Mouse (Mus musculus) midbrain, embryonic 14.5 days (tissue): ENCODE results near the gene Bbs2. TPM values are rescaled to one million over a fixed set of nuclear protein-coding genes. Genes with fewer than 3 reads are reported as not detected.
"Not testable (repeated sequence)": the region's sequence is repeated elsewhere in the genome, so short reads cannot be mapped to it uniquely, and the experiment has no call there.

Source experiments
- ATAC-seq: fragments of 200-750 bp; cut with Nextera tagmentation; 2 replicates; pipeline ENCODE4 v1.8.0; 2017; ENCODE audit warnings: moderate number of reproducible peaks, moderate library complexity; ENCODE audit not compliant: low FRiP score, low TSS enrichment
- DNase-seq: peaks from one replicate; pipeline ENCODE4 v3.0.0-alpha.2; 2015
- H3K27ac ChIP-seq: fragments of 300-500 bp; sonication (generic); replicated peaks from 2 replicates; pipeline ENCODE4 v1.5.1; 2014; ENCODE audit warnings: mild to moderate bottlenecking, low read depth, low read length, moderate library complexity
- H3K27me3 ChIP-seq: fragments of 300-500 bp; sonication (generic); 2 replicates; pipeline ENCODE4 v1.6.1; 2014; ENCODE audit warnings: low read length, control low read depth, mixed read lengths; ENCODE audit not compliant: control insufficient read depth, insufficient read depth
- H3K36me3 ChIP-seq: fragments of 300-500 bp; sonication (generic); 2 replicates; pipeline ENCODE4 v1.6.1; 2014; ENCODE audit warnings: low read length, control low read depth; ENCODE audit not compliant: control insufficient read depth, insufficient read depth
- H3K4me1 ChIP-seq: fragments of 300-500 bp; sonication (generic); 2 replicates; pipeline ENCODE4 v1.6.1; 2014; ENCODE audit warnings: mild to moderate bottlenecking, antibody characterized with exemption, low read length, control low read depth; ENCODE audit not compliant: control insufficient read depth, insufficient read depth
- H3K4me2 ChIP-seq: fragments of 300-500 bp; sonication (generic); 2 replicates; pipeline ENCODE4 v1.6.1; 2014; ENCODE audit warnings: mild to moderate bottlenecking, low read length, moderate library complexity
- H3K4me3 ChIP-seq: fragments of 300-500 bp; sonication (generic); replicated peaks from 2 replicates; pipeline ENCODE4 v1.5.1; 2014; ENCODE audit warnings: low read depth, low read length
- H3K9ac ChIP-seq: fragments of 300-500 bp; sonication (generic); replicated peaks from 2 replicates; pipeline ENCODE4 v1.6.1; 2014; ENCODE audit warnings: mild to moderate bottlenecking, low read length, moderate library complexity
- H3K9me3 ChIP-seq: fragments of 300-500 bp; sonication (generic); 2 replicates; pipeline ENCODE4 v1.6.1; 2016; ENCODE audit warnings: low read length, control low read depth, mixed read lengths; ENCODE audit not compliant: control insufficient read depth
- WGBS: fragments of 180-500 bp; shearing (Covaris S2); extraction: QIAGEN DNeasy Blood & Tissue Kit; methylation state at CpG from one replicate; pipeline ENCODE4 v1.1.7; 2014; 5-methylcytosine and 5-hydroxymethylcytosine counted together
- polyA plus RNA-seq: library from polyadenylated mRNA; unstranded; fragments of >200 nt; fragmentation: Nextera tagmentation; extraction: Ambion mirVana; gene quantifications from 2 replicates; pipeline ENCODE4 v1.2.1, GENCODE M21; 2014

Gene Bbs2
- polyA plus RNA-seq, 1 experiment from 2014 or later, result 24.3 TPM

DNA sequence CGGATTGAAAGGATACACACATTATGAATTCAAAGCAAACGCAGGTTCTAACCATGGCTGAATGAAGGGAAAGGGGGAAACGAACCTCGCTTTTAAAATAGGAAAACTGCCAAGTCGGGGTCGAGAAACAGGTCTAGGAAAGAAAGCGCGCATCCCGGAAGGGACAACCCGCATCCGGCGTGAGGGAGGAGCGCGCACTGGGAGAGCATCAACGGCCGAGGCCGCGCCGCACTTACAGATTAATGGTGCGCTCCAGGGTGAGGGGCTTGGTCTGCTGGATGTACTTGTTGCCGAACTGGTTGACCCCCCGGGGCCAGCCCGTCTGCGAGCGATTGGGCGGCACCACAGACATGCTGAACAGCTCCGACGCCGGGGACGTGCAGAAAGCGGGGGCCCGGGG is 62.2 kb downstream of the Bbs2 start:
- H3K4me1 ChIP-seq, result peaks cover 22% of the 10 kb centered on the region
- H3K4me2 ChIP-seq, result peak overlapping the region; percentile 94
- ATAC-seq, result peak; percentile 87
- peak overlapping the region; percentile 76 for H3K27ac ChIP-seq
- H3K4me3 ChIP-seq, result peak overlapping the region; percentile 84
- DNase-seq, result peak; percentile 86
- H3K9me3 ChIP-seq, H3K27me3 ChIP-seq, H3K36me3 ChIP-seq: not testable (repeated sequence)
- under 1% methylated on average over 21 of the region's 32 CpGs for WGBS
- peak overlapping the region; percentile 64 for H3K9ac ChIP-seq

DNA sequence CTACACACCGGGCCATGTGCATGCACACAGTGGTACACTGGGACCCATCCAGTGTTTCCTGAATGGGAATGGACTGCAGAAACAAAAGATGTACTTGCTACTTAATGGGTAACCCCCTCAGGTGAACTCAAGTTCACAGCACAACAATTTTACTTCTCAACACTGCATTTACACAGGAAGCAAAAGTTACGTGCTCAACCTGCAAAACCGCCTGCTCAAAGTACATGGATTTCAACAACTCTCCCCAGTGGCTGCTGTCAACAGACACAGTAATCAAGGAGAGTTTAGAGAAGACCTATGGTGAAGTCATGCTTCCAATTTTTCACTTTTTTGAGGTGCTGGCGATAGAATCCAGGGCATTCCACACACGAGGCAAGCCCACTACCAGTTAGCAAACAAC is 63.5 kb downstream of the Bbs2 start:
- Histone ChIP-seq H3K4me2 (peak overlapping the region; percentile 94), H3K9me3 (no peaks in the 10 kb centered on the region), H3K27me3 (no peaks in the 10 kb centered on the region), H3K27ac (no peak overlapping the region), H3K9ac (peak overlapping the region; percentile 12; the same call in 1 of the 2 replicates), H3K36me3 (peaks cover 15% of the 10 kb centered on the region), H3K4me1 (peaks cover 22% of the 10 kb centered on the region), H3K4me3 (peak overlapping the region; percentile 84)
- 65% methylated on average over 5 of the region's 5 CpGs for WGBS
- ATAC-seq, result no peak
- no peak for DNase-seq

DNA sequence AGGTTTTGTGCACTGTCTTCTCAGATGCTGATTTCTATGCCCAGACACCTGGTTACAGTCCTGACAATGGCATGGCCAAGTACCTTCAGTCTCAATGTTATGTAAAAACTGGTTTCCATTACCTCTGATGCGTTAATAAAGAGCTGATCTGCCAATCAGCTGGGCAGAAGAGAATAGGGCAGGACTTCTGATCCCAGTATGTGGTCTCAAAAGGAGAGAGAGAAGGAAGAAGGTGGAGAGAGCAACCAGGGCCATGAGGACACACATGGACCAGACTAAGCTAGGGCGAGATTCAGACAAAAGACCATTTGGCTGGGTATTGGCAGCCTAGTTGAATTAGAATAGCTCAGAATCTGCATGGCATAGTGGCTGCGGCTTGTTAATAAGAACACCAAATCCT is 65.1 kb downstream of the Bbs2 start:
- peaks cover 27% of the 10 kb centered on the region for H3K36me3 ChIP-seq
- peaks cover 22% of the 10 kb centered on the region for H3K4me1 ChIP-seq
- H3K27me3 ChIP-seq, result no peaks in the 10 kb centered on the region
- 42% methylated on average over 3 of the region's 3 CpGs for WGBS
- H3K4me2 ChIP-seq, result no peak overlapping the region
- DNase-seq (no peak), ATAC-seq (no peak)
- no peak overlapping the region for H3K27ac ChIP-seq
- no peak overlapping the region for H3K4me3 ChIP-seq
- no peaks in the 10 kb centered on the region for H3K9me3 ChIP-seq
- no peak overlapping the region; the same call in 1 of the 2 replicates for H3K9ac ChIP-seq

DNA sequence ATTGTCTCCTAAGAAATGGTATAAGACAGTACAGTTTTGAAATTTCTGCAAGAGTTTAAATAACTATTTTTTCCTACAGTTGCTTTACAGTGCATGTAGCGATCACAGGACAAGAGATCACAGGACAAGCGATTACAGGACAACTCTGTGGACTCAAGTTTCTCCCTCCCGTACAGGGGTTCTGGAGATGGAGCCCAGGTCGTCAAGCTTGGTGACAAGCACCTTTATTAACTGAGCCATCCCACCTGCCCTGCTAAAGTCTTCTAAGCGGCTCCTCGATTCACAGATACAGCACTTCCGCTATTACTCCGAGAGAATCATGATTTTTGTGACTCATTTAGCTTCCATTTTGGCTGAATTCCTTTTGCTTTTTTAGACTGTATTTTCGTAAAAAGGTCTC is 69.0 kb downstream of the Bbs2 start:
- Histone ChIP-seq H3K4me3 (no peak overlapping the region), H3K36me3 (peaks cover 62% of the 10 kb centered on the region)
- WGBS, result 95% methylated on average over 9 of the region's 9 CpGs

DNA sequence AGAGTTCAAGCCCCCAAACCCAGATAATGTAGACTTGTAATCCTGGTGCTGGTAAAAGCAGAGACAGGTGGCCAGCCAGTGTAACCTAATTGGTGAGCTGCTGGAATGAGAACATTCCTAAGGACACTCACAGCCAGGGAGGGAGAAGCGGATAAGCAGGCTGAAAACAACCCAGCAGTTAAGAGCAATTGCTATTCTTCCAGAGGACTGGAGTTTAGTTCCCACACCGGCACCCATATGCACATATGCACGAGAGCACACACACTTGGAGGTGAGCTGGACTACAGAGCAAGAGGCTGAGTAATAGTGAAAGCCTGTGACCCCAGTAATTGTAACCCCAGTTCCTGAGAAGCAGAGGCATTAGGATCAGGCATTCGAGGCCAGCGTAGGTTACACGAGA is 74.8 kb downstream of the Bbs2 start:
- H3K27ac ChIP-seq, result no peak overlapping the region
- H3K36me3 ChIP-seq, result peaks cover 82% of the 10 kb centered on the region
- H3K4me2 ChIP-seq, result no peak overlapping the region
- DNase-seq, result no peak
- 96% methylated on average over 6 of the region's 6 CpGs for WGBS
- no peak overlapping the region for H3K4me3 ChIP-seq
- H3K9ac ChIP-seq, result no peak overlapping the region
- H3K4me1 ChIP-seq, result no peaks in the 10 kb centered on the region
- no peak for ATAC-seq
- H3K9me3 ChIP-seq, result no peaks in the 10 kb centered on the region
- no peaks in the 10 kb centered on the region for H3K27me3 ChIP-seq

More for the DNA sequence above, 69.0 kb downstream of the Bbs2 start:
- Histone ChIP-seq H3K27ac (no peak overlapping the region), H3K27me3 (no peaks in the 10 kb centered on the region), H3K9ac (no peak overlapping the region), H3K9me3 (no peaks in the 10 kb centered on the region), H3K4me1 (peaks cover 9% of the 10 kb centered on the region), H3K4me2 (no peak overlapping the region)
- DNase-seq (no peak), ATAC-seq (no peak)

Other genes with a start within 250 kb of the Bbs2 start
- gene Amfr, start 86.1 kb downstream of the Bbs2 start, polyA plus RNA-seq, result 65.0 and 81.6 TPM in 2 replicates
- 99.1 and 120 TPM in 2 replicates for gene Nudt21, start 61.9 kb downstream of the Bbs2 start, polyA plus RNA-seq
- gene Ogfod1, start 61.7 kb downstream of the Bbs2 start, polyA plus RNA-seq, result 11.9 and 16.3 TPM in 2 replicates
- not detected in 2 replicates for gene Mt4, start 38.3 kb upstream of the Bbs2 start, polyA plus RNA-seq
- 137 and 212 TPM in 2 replicates for gene Mt3, start 53.7 kb upstream of the Bbs2 start, polyA plus RNA-seq
- 7.9 and 9.3 TPM in 2 replicates for gene Mt2, start 73.7 kb upstream of the Bbs2 start, polyA plus RNA-seq
- gene Mt1, start 80.2 kb upstream of the Bbs2 start, polyA plus RNA-seq, result 34.9 and 38.4 TPM in 2 replicates
- 58.5 and 75.4 TPM in 2 replicates for gene Nup93, start 115.6 kb upstream of the Bbs2 start, polyA plus RNA-seq
- gene Slc12a3, start 230.3 kb upstream of the Bbs2 start, polyA plus RNA-seq, result 0.07 TPM in 1 of 2 replicates, not detected in the other